Mouse (Mus musculus) forelimb bud, embryonic 11.5 days (tissue): ENCODE measurements at regions not wholly inside any gene's neighbourhood (a gene's known extent, or its start where the extent isn't known, plus 50 kb on each side); places are given as distances from the start of the nearest gene placed in this dataset.
A peak's percentile ranks its signal among the peaks of the same experiment; 100 is the strongest.
"Not testable (repeated sequence)": the region's sequence is repeated elsewhere in the genome, so short reads cannot be mapped to it uniquely, and the experiment has no call there.

ENCODE experiments used
- DNase-seq: peaks from one replicate; pipeline ENCODE4 v3.0.0-alpha.2; 2012; ENCODE audit warnings: low read depth, low spot score

DNA sequence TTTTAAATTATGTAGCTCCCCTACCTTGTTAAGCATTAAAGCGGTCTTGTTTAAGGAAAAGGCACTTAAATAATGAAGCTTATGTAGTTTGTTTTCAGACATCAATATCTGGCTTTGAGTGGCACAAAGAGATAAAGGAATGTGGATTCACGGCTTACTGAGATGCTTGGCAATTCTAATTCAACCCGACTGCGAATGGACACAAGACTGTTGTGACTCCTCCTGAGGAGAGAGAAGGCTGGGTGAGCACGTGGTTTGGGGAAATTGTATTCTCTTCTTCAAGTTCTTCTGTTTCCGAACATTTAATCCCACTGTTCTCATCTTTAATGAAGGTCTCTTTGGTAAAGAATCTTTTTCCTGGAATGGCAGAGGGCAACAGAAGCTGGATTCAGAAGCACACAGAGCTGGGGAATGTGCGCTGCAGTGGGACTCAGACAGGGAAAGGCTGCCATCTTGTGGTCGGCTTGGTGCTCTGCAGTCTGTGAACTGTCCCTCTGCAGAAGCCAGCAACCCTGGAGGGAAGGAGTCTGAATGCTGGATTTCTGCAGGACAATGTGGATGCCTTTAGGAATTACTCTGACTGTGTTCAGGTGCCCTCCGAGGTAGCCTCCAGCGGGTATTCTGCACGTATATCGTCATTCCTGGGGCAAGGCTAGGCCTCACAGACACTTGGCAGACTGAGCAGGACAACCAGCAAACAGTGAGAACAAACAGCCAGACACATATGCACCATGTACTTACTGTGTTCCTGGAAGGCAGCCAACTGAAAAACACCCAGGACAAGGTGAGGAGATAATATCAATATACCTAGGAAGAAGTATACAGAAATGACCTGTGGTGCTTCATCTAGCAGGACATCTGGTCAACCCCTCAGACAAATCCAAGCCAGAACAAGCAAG, 54.0 kb upstream of the Pax1 start:
- DNase-seq = peak; percentile 80

- no peak for DNase-seq
These were observed 55.0 kb upstream of the Pax1 start for GRCm38 (mm10) chr2:147306728-147307127.

GRCm38 (mm10) chr2:147305262-147305661, 56.5 kb upstream of the Pax1 start:
- peak; percentile 57 for DNase-seq

GRCm38 (mm10) chr2:147300503-147300902, 61.2 kb upstream of the Pax1 start:
- no peak for DNase-seq

DNA sequence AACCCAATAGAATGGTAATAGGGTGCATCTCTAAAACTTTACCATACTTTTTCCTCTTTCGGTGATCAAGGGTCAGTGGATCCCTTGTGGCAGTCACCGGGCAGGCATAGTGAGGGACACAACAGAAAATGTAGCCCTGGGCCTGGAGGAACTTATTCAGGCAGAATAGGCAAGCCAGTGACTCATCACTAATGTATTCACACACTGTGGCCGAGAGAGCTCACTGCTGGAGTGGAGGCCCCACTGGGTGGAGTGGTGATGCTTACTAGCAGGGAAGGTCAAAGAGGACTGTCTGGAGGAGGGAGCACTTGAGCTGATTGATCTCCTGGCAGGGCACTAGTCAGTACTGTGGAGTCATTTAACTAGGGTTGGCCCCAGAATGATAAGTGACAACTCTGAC, 62.4 kb upstream of the Pax1 start:
- no peak for DNase-seq

DNA sequence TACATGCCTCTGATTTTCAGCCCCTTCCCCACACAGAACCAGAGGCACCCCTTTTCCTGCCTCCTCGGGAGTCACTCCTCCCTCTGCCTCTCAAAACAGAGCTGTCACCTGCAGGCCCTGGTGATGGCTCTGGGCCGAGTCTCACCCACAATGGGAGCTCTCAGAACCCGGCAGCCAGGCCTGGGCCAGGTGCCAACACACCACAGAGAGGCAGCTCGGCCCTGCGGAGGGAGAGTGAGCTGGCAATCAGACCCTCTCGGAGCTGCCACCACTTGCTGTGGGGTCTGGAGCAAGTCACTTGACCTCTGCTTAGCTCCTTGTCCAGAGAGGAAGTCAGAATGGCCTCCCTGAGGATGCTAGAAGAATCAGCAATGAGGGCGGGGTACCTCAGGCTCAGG, 63.2 kb upstream of the Pax1 start:
- DNase-seq = no peak

DNA sequence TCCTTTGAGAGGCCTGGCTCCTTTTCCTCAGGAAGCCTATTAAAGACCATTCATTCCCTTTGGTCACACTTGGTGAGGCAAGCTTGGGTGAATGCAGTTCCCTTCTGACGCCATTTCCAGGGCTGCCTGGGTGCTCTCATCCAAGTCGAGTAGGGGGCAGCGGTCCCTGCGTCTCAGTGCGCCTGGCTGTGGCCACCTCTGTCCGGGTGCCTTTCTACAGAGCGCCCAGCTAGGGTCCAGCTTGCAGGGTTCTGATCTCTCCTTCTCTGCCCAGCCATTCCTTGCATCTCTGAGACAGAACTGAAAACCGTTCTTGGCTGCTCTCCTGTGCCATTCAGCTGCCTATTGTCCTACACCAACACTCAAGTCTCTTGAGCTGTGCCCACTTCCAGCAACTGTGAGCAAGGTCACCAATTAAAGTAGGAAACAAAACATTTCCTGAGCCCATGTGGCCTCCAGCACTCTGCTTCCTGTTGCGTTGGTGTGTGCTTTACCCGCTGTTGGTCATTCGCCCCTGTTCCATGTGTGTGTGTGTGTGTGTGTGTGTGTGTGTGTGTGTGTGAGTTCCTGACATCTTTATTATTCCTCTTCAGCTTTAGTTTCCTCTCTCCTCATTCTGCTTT, 63.7 kb upstream of the Pax1 start:
- no peak for DNase-seq

GRCm38 (mm10) chr2:147294926-147295325, 66.8 kb upstream of the Pax1 start:
- not testable (repeated sequence) for DNase-seq

- no peak for DNase-seq
These were observed 68.4 kb upstream of the Pax1 start for GRCm38 (mm10) chr2:147293294-147293688.

- DNase-seq = no peak
These were observed 69.1 kb upstream of the Pax1 start for GRCm38 (mm10) chr2:147292387-147293293.

DNA sequence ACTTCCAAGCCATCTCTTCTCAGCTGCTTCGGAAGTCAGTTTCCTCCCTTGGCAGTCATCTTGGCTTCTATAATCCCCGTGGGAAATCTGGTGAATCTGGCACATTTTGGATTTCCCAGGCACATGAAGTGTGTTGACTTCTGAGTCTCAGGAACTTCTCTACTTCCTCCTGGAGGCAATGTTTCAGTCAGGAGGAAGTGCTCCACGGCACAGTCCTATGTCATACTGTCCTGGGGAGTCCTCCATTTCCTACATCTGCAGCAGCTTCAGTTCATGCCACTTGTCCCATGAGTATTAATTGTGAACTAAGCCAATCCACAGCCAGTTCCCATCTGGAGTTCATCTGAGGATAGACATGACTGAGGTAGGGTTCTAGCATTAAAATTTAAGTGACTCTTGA, 78.3 kb upstream of the Pax1 start:
- no peak for DNase-seq

GRCm38 (mm10) chr2:147277636-147278035, 83.6 kb upstream of the Nkx2-2 start:
- DNase-seq = no peak

GRCm38 (mm10) chr2:147269171-147269570, 75.1 kb upstream of the Nkx2-2 start:
- no peak for DNase-seq

- no peak for DNase-seq
These were observed 73.9 kb upstream of the Nkx2-2 start for GRCm38 (mm10) chr2:147267901-147268300.

DNA sequence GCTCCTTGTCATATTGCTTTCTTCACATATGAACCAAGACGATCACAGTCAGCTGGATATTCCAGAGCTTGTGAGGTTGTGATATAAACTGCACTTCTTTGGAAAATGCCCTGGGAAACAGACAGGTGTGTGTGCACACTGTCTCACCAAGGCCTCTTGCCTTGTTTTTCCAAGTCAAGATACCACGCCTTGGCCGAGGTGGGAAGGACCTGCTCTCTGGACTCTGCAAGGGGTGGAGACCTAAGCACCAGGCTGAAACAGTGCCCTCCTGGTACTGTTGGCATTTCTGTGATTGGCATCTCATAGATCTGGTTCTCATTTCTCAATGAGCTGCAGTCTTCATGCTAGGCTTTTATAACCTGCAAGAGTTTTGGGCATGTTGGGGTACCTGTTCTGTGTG, 73.2 kb upstream of the Nkx2-2 start:
- DNase-seq = no peak

- peak; percentile 72 for DNase-seq
These were observed 62.7 kb upstream of the Nkx2-2 start for GRCm38 (mm10) chr2:147256696-147257095.

- no peak for DNase-seq
These were observed 60.9 kb upstream of the Nkx2-2 start for GRCm38 (mm10) chr2:147254944-147255343.

DNA sequence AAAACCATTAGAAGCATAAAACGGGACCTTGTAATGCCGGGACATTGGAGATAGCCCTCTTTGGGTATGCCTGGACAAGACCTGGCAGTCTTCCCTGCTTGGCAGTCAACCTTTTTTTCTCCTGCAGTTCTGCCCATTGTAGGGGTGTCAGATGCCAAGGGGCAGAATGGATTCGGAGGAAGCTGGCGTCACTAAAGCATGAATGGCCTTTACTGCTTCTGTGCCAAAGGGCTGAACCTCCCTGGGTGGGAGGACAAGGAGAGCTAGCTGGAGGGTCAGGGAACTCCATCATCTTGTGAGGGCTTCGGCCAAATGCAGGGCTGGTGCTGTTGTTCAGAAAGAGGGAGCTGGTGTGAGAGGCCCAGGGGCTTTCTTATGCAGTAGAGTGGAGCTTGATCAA, 60.1 kb upstream of the Nkx2-2 start:
- no peak for DNase-seq

GRCm38 (mm10) chr2:147247981-147248514, 54.0 kb upstream of the Nkx2-2 start:
- DNase-seq = no peak

- no peak for DNase-seq
These were observed 53.2 kb upstream of the Nkx2-2 start for GRCm38 (mm10) chr2:147247238-147247637.

DNA sequence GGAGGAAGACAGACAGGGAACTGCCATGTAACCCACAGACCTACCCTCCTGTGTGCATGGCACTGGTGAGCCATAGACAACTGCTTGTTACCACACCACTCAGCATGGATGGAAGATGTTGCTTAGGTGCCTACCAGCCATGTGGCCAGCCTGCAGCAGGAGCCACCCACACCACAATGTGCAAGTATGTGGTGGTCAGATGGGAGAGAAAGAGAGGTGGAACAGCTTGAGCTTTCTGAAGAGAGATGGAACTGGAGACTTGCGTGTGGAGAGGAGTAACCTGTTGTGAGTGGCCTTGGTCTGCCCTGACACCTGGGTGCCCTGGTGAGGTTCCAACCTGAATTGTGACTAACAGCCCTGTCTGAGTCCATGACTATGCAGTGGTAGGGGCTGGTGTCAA, 50.4 kb upstream of the Nkx2-2 start:
- no peak for DNase-seq
